Mouse (Mus musculus) limb, embryonic 15.5 days (tissue): ENCODE measurements around the gene Gm5478. TPM values are rescaled to one million over a fixed set of nuclear protein-coding genes. Genes with fewer than 3 reads are reported as not detected.
"Not testable (repeated sequence)": the region's sequence is repeated elsewhere in the genome, so short reads cannot be mapped to it uniquely, and the experiment has no call there.

Experiments used
- ATAC-seq: fragments of 200-750 bp; cut with Nextera tagmentation; 2 replicates; pipeline ENCODE4 v1.8.0; 2017; ENCODE audit warnings: low read depth, moderate TSS enrichment; ENCODE audit not compliant: insufficient number of reproducible peaks, low FRiP score, low TSS enrichment
- H3K27ac ChIP-seq: fragments of 300-500 bp; sonication (generic); 2 replicates; pipeline ENCODE4 v1.5.1; 2015; ENCODE audit warnings: moderate library complexity, mild to moderate bottlenecking, inconsistent platforms
- H3K27me3 ChIP-seq: fragments of 300-500 bp; sonication (generic); 2 replicates; pipeline ENCODE4 v1.6.1; 2015; ENCODE audit warnings: inconsistent platforms
- H3K36me3 ChIP-seq: fragments of 300-500 bp; sonication (generic); 2 replicates; pipeline ENCODE4 v1.6.1; 2015; ENCODE audit warnings: inconsistent platforms
- H3K4me1 ChIP-seq: fragments of 300-500 bp; sonication (generic); 2 replicates; pipeline ENCODE4 v1.6.1; 2015; ENCODE audit warnings: inconsistent platforms
- H3K4me2 ChIP-seq: fragments of 300-500 bp; sonication (generic); 2 replicates; pipeline ENCODE4 v1.6.1; 2015; ENCODE audit warnings: mild to moderate bottlenecking, inconsistent platforms
- H3K4me3 ChIP-seq: fragments of 300-500 bp; sonication (generic); 2 replicates; pipeline ENCODE4 v1.5.1; 2015; ENCODE audit warnings: mild to moderate bottlenecking, inconsistent platforms
- H3K9ac ChIP-seq: fragments of 300-500 bp; sonication (generic); 2 replicates; pipeline ENCODE4 v1.6.1; 2015; ENCODE audit warnings: inconsistent platforms
- H3K9me3 ChIP-seq: fragments of 300-500 bp; sonication (generic); 2 replicates; pipeline ENCODE4 v1.6.1; 2016; ENCODE audit warnings: inconsistent platforms
- WGBS: fragments of 180-500 bp; shearing (Covaris S2); methylation state at CpG from one replicate; pipeline ENCODE4 v1.1.7; 2015; 5-methylcytosine and 5-hydroxymethylcytosine counted together
- microRNA-seq: library from miRNA; unstranded; fragments of <30 nt; microRNA quantifications from one replicate; pipeline ENCODE4, GENCODE M21; 2016
- polyA plus RNA-seq: library from polyadenylated mRNA; unstranded; fragments of >200 nt; fragmentation: Nextera tagmentation; extraction: Ambion mirVana; gene quantifications from 2 replicates; pipeline ENCODE4 v1.2.1, GENCODE M21; 2015

The Gm5478 gene
- polyA plus RNA-seq: not detected in 2 replicates

DNA sequence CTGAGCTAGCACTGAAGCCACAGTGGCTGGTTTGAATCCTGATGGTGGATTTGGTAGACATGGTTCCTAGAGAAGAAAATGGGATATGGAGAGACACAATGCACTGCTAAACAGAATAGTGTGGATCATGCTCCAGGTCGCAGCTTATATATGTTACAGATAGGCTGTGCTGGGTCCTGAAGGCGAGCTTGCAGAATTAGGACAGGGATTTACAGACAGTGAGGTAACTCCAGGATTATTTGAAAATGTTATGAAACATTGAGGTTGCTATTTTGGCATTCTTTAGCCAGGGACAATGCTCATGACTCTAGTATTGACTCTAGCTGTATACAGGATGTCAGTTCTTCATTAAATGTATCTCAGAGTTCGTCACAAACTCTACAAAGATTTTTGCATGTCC is at the start of gene Gm5478:
Gene Gm5478, minus strand, starts transcription at position 101 of the 400 bp plus-strand sequence.
- Histone ChIP-seq H3K4me3 (no peak within 1 kb of the TSS), H3K36me3 (no peaks in the 10 kb centered on the region), H3K27ac (no peak within 1 kb of the TSS), H3K4me2 (no peak within 1 kb of the TSS), H3K9ac (no peak within 1 kb of the TSS), H3K4me1 (no peaks in the 10 kb centered on the region), H3K27me3 (no peaks in the 10 kb centered on the region), H3K9me3 (no peaks in the 10 kb centered on the region)
- 73% methylated on average over 3 of the region's 3 CpGs for WGBS
- ATAC-seq: no peak

DNA sequence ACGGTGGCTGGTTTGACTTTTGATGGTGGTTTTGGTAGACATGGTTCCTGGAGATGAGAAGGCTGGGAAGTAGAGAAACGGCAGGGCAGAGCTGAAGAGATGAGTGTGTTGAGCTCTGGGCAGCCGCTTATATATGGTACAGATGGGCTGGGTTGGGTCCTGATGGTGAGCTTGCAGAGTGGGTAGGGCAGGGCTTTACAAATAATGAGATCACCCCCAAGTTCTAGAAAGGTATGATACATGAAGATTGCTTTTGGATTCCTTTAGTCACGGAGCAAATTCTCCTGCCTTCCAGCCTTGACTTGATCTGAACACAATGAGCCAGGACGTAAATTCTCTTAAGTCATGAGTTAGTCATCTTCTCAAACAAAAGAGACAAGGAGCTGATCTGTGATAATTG is 47.0 kb upstream of the Gm5478 start, which contains the start of gene Krt6a:
Gene Krt6a, minus strand, starts transcription at position 101 of the 400 bp plus-strand sequence.
- Histone ChIP-seq H3K4me1 (no peaks in the 10 kb centered on the region), H3K4me2 (no peak within 1 kb of the TSS), H3K36me3 (no peaks in the 10 kb centered on the region), H3K27ac (no peak within 1 kb of the TSS), H3K9ac (no peak within 1 kb of the TSS), H3K9me3 (no peaks in the 10 kb centered on the region), H3K27me3 (no peaks in the 10 kb centered on the region), H3K4me3 (no peak within 1 kb of the TSS)
- ATAC-seq: no peak
- WGBS: 77% methylated on average over 5 of the region's 5 CpGs

DNA sequence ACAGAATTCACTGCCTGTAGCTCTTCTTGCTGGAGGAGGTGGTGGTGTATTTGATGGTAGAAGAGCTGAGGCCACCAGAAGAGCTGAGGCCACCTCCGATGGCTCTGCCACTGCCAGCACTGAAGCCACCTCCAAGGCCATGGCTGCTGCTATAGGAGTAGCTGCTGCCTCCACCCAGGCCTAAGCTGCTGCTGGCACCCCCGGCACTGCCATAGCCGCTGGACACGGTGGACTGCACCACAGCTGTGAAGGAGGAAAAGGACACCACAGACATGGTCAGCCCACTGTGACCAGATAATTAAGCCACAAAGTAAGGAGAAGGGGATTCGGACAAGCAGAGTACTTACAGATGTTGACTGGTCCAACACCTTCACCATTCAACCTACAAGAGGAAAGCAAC is 43.3 kb upstream of the Gm5478 start:
- not testable (repeated sequence) for H3K9ac ChIP-seq, H3K27ac ChIP-seq, H3K4me2 ChIP-seq, H3K9me3 ChIP-seq, H3K4me3 ChIP-seq, H3K4me1 ChIP-seq, H3K27me3 ChIP-seq, H3K36me3 ChIP-seq, ATAC-seq
- 87% methylated on average over 5 of the region's 5 CpGs for WGBS

DNA sequence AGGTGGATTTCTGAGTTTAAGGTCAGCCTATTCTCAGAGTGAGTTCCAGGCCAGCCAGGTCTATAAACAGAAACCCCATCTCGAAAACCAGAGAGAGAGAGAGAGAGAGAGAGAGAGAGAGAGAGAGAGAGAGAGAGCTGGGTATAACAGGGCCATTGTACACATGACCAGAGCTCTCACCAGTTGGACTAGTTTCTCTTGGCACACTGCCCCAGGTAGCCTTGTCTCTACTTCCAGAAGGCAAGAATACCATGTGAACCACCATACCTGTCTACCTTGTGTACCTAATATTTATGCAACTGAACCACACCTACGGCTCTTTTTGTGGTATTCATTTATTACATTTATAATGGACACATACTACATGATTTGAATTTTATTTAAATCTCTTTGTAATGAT is 41.0 kb upstream of the Gm5478 start:
- Histone ChIP-seq H3K4me1 (no peaks in the 10 kb centered on the region), H3K4me3 (no peak overlapping the region), H3K4me2 (no peak overlapping the region), H3K27me3 (no peaks in the 10 kb centered on the region), H3K36me3 (no peaks in the 10 kb centered on the region), H3K9me3 (no peaks in the 10 kb centered on the region), H3K9ac (no peak overlapping the region), H3K27ac (no peak overlapping the region)
- 59% methylated on average over 2 of the region's 2 CpGs for WGBS
- ATAC-seq: no peak

DNA sequence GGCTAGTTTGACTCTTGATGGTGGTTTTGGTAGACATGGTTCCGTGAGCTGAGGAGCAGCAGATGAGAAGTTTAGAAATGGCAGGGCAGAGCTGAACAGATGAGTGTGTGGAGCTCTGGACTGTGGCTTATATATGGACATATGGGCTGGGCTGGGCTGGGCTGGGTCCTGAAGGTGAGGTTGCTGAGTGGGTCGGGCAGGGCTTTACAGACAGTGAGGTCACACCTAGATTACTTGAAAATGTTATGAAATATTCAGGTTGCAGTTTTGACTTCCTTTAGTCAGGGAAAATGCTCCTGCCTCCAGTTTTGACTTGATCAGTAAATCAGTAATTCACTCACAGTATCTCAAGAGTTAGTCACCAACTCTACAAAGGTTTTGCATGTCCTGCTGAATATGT is 33.0 kb upstream of the Gm5478 start, which contains the start of gene Krt6b:
Gene Krt6b, minus strand, starts transcription at position 101 of the 400 bp plus-strand sequence.
- no peaks in the 10 kb centered on the region for H3K27me3 ChIP-seq
- 83% methylated on average over 2 of the region's 2 CpGs for WGBS
- no peak within 1 kb of the TSS for H3K27ac ChIP-seq
- H3K4me3 ChIP-seq: no peak within 1 kb of the TSS
- ATAC-seq: no peak
- H3K36me3 ChIP-seq: no peaks in the 10 kb centered on the region
- H3K9ac ChIP-seq: no peak within 1 kb of the TSS
- H3K4me1 ChIP-seq: no peaks in the 10 kb centered on the region
- no peak within 1 kb of the TSS for H3K4me2 ChIP-seq
- H3K9me3 ChIP-seq: no peaks in the 10 kb centered on the region

DNA sequence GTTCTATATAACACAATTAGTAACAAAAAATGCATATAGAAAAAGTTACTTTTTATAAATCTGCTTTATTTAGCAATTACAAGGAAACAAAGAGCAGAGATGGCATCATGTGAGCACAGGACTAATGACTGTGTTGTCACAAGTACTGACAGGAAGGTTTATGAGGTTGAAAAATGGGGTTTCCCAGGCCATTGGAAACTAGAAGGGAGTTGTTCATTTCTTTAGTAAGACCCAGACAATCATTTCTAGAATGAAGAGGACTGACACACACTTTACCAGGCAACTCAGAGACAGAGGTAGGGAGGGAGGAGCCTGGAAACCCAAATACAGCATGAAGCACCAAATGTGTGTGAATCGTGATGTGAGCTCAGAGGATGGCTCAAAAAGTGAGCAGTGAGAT is 28.8 kb upstream of the Gm5478 start:
- WGBS: 81% methylated on average over 1 of the region's 1 CpGs
- H3K4me2 ChIP-seq: no peak overlapping the region
- no peaks in the 10 kb centered on the region for H3K4me1 ChIP-seq
- no peaks in the 10 kb centered on the region for H3K27me3 ChIP-seq
- no peak overlapping the region for H3K27ac ChIP-seq
- H3K9me3 ChIP-seq: no peaks in the 10 kb centered on the region
- ATAC-seq: no peak
- no peak overlapping the region for H3K9ac ChIP-seq
- H3K36me3 ChIP-seq: no peaks in the 10 kb centered on the region
- H3K4me3 ChIP-seq: no peak overlapping the region

DNA sequence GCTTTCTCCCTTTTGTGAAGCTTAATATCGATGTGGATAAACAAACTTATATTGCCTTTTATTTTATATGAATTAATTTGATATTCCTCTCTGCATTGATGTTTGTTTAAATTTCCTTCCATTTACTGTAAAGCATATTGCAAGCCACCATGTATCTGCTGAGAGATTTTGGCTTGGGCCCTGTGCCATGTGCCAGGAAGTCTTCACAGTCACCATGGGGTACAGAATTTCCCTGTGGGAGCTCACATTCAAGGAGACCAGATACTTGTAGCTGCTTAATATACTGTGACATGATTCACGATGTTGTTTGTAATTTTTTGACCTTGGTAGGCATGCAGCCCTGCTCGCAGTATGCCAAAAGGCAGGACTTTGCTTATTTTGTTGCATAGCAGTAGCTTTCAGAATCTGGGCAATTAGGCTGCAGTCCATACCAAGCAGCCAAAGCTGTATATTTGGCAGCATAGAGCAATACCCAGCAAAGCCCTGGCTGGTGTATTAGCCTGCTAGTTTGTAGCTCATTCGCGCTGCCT is 5.6 kb upstream of the Gm5478 start:
- Histone ChIP-seq H3K27me3 (no peaks in the 10 kb centered on the region), H3K9me3 (no peaks in the 10 kb centered on the region), H3K4me2 (no peak overlapping the region), H3K36me3 (no peaks in the 10 kb centered on the region), H3K27ac (no peak overlapping the region), H3K9ac (no peak overlapping the region), H3K4me3 (no peak overlapping the region), H3K4me1 (no peaks in the 10 kb centered on the region)
- 94% methylated on average over 5 of the region's 5 CpGs for WGBS
- no peak for ATAC-seq

DNA sequence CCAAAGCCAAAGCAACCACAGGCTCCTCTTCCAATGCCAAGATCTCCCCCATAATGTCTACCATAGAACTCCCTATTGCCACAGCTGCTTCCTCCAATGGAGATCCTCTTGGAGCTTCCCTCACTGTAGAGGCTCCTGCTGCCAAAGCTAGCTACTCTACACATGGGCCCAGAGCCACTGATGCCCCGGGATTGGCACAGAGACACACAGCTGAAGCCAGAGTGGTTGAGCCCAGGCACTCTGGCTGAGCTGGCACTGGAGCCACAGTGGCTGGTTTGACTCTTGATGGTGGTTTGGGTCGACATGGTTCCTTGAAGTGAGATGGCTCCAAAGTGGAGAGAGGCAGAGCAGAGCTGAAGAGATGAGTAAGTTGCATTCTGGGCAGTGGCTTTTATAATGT is 19.3 kb downstream of the Gm5478 start, which contains the start of gene Gm5414:
Gene Gm5414, minus strand, starts transcription at position 305 of the 400 bp plus-strand sequence.
- H3K4me3 ChIP-seq: no peak within 1 kb of the TSS
- WGBS: 74% methylated on average over 2 of the region's 2 CpGs

DNA sequence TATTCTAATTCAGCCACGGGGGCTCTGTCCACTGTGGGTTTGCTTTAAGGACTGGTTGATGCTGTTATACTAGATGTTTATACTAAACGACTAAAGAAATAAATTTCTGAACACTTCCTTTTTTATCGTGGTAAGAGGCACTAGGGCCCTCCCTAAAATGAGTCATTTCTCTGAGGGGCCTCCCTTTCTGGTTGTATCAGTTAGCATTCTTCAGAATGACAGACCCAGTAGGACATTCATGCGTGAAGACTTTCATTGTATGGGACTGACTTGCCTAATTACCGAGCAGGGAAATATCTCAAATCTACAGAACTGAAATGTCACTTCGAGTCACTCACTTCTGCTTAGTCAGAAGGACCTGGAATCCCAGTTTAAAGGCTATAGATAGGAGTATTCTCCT is 48.1 kb downstream of the Gm5478 start:
- Histone ChIP-seq H3K27ac (no peak overlapping the region), H3K4me2 (no peak overlapping the region), H3K9me3 (no peaks in the 10 kb centered on the region), H3K4me3 (no peak overlapping the region), H3K36me3 (no peaks in the 10 kb centered on the region), H3K9ac (no peak overlapping the region), H3K4me1 (no peaks in the 10 kb centered on the region), H3K27me3 (no peaks in the 10 kb centered on the region; the same call in 1 of the 2 replicates)
- ATAC-seq: no peak
- WGBS: 60% methylated on average over 6 of the region's 6 CpGs

More for the DNA sequence above, 19.3 kb downstream of the Gm5478 start, which contains the start of gene Gm5414:
- no peak for ATAC-seq
- H3K9ac ChIP-seq: no peak within 1 kb of the TSS
- no peak within 1 kb of the TSS for H3K27ac ChIP-seq
- H3K4me2 ChIP-seq: no peak within 1 kb of the TSS
- H3K27me3 ChIP-seq: 0 out of 2 replicates have a peak, but pooled peaks cover 3% of the 10 kb centered on the region
- H3K9me3 ChIP-seq: no peaks in the 10 kb centered on the region
- no peaks in the 10 kb centered on the region for H3K4me1 ChIP-seq
- no peaks in the 10 kb centered on the region for H3K36me3 ChIP-seq

Small RNA genes within 50 kb of the gene (microRNA-seq; reads per million reads assigned to microRNA genes)
- gene Gm44342 (not detected), gene Gm44383 (not detected), gene Gm44479 (not detected)

Other genes with a start within 250 kb of the Gm5478 start
- 162 and 164 TPM in 2 replicates for gene Krt7, start 236.3 kb downstream of the Gm5478 start, polyA plus RNA-seq
- 3.0 and 3.6 TPM in 2 replicates for gene Krt87, start 208.6 kb downstream of the Gm5478 start, polyA plus RNA-seq
- gene Krt88, start 199.6 kb downstream of the Gm5478 start, polyA plus RNA-seq: not detected in 2 replicates
- 0.35 and 1.3 TPM in 2 replicates for gene Krt81, start 183.6 kb downstream of the Gm5478 start, polyA plus RNA-seq
- gene Krt86, start 173.9 kb downstream of the Gm5478 start, polyA plus RNA-seq: 0.27 and 0.28 TPM in 2 replicates
- gene Krt83, start 155.9 kb downstream of the Gm5478 start, polyA plus RNA-seq: 0.58 and 1.7 TPM in 2 replicates
- 4.4 and 6.7 TPM in 2 replicates for gene Gm49425, start 130.1 kb downstream of the Gm5478 start, polyA plus RNA-seq
- 54.7 and 75.1 TPM in 2 replicates for gene Krt84, start 114.6 kb downstream of the Gm5478 start, polyA plus RNA-seq
- not detected in 2 replicates for gene Krt82, start 96.7 kb downstream of the Gm5478 start, polyA plus RNA-seq
- gene Krt90, start 84.4 kb downstream of the Gm5478 start, polyA plus RNA-seq: 1.2 TPM in 2 replicates
- gene Krt75, start 73.5 kb downstream of the Gm5478 start, polyA plus RNA-seq: 2.0 and 2.8 TPM in 2 replicates
- not detected in 2 replicates for gene Gm5414, start 19.2 kb downstream of the Gm5478 start, polyA plus RNA-seq
- gene Krt6b, start 32.9 kb upstream of the Gm5478 start, polyA plus RNA-seq: 5.0 and 8.8 TPM in 2 replicates
- 290 and 312 TPM in 2 replicates for gene Krt6a, start 46.9 kb upstream of the Gm5478 start, polyA plus RNA-seq
- gene Krt5, start 65.5 kb upstream of the Gm5478 start, polyA plus RNA-seq: 841 and 914 TPM in 2 replicates
- not detected in 2 replicates for gene Krt71, start 95.7 kb upstream of the Gm5478 start, polyA plus RNA-seq
- 0.27 and 0.63 TPM in 2 replicates for gene Krt72, start 139.1 kb upstream of the Gm5478 start, polyA plus RNA-seq
- 0.09 TPM in 1 of 2 replicates, not detected in the other for gene Krt73, start 155.0 kb upstream of the Gm5478 start, polyA plus RNA-seq
- gene Krt2, start 170.8 kb upstream of the Gm5478 start, polyA plus RNA-seq: 0.87 and 1.2 TPM in 2 replicates
- 1,050 and 1,170 TPM in 2 replicates for gene Krt1, start 203.4 kb upstream of the Gm5478 start, polyA plus RNA-seq
- 151 and 157 TPM in 2 replicates for gene Krt77, start 222.3 kb upstream of the Gm5478 start, polyA plus RNA-seq
- 0.14 TPM in 1 of 2 replicates, not detected in the other for gene Krt76, start 245.5 kb upstream of the Gm5478 start, polyA plus RNA-seq